Comparison of ENCODE assay signal across 12 mouse cellular contexts in the genomic region with DNA sequence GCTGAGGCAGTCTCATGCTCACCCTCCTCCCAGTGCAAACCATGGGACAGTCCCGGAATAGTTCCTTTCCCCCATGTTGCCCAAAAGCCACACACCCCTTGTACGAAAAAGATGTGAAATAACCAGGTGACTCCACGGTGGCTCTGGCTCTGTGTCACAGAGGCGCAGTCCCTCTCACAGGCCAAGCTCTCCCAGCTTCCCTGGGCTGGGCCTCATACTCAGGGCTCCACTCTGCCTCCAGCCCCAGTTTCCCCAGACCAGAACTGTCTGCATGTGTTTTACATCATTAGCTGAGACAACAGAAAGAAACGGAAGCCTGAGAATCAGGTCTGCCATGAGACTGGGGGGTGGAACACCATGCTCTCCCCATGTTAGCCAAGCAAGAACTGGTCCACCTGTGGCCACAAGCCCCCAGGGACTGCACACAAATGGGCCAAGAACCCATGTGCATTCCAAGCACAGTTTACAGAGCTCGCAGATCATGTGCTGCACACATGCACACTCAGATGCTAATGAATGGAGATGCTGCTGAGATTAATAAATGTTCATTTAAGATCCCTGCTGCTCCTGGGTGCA.
A peak's percentile ranks its signal among the peaks of the same experiment; 100 is the strongest.
DNase-seq lines count a peak whose midpoint lies in the region; ATAC-seq lines count a peak whose summit lies in the region.
"Had no signal": no experiment of that assay in that cellular context is flagged by ENCODE, and none has a peak within 500 bp of the region (broad histone marks: within the 10 kb centered on the region; RNA-seq: fewer than 3 reads in every experiment).

No protein-coding gene starts in this region.

- 0 out of 2 replicates have a peak overlapping the region, but pooled peaks have one; percentile 1 for H3K27ac ChIP-seq in intestine, embryonic 14.5 days (ENCODE audit: low read depth)
- H3K27ac ChIP-seq in intestine, embryonic 15.5 days, result no peak overlapping the region
- peak overlapping the region; percentile 58; the same call in 1 of the 2 replicates for H3K27ac ChIP-seq in embryonic facial prominence, embryonic 12.5 days
- peak overlapping the region; percentile 5; the same call in 1 of the 2 replicates for H3K27ac ChIP-seq in forebrain, embryonic 12.5 days
- no peak overlapping the region for H3K27ac ChIP-seq in limb, embryonic 11.5 days (replicated peaks; ENCODE audit: low read depth, low read length)
- H3K27ac ChIP-seq: liver, embryonic 12.5 days had no signal

- no peaks in the 10 kb centered on the region for H3K27me3 ChIP-seq in intestine, embryonic 14.5 days (replicated peaks; ENCODE audit: control insufficient read depth, insufficient read depth, low read length)
- no peaks in the 10 kb centered on the region for H3K27me3 ChIP-seq in intestine, embryonic 15.5 days (replicated peaks)
- no peaks in the 10 kb centered on the region for H3K27me3 ChIP-seq in embryonic facial prominence, embryonic 12.5 days
- H3K27me3 ChIP-seq in forebrain, embryonic 12.5 days, result no peaks in the 10 kb centered on the region
- H3K27me3 ChIP-seq in limb, embryonic 11.5 days (ENCODE audit: control insufficient read depth, insufficient read depth, low read length), result no peaks in the 10 kb centered on the region
- H3K27me3 ChIP-seq: liver, embryonic 12.5 days had no signal

- DNase-seq in intestine, embryonic 14.5 days (ENCODE audit: low spot score), result no peak
- no peak for DNase-seq in limb, embryonic 11.5 days (ENCODE audit: low spot score)
- DNase-seq in lung, postnatal 14 days, result no peak
- no peak for DNase-seq in Muller cell, postnatal 12 days (ENCODE audit: inconsistent ontology term)
- no peak for DNase-seq in adrenal gland, postnatal 4 days (ENCODE audit: low spot score in 2 of 2)
- DNase-seq: cerebellum, postnatal 36 days; kidney, adult 2 months; lung, postnatal 4 days had no signal

- ATAC-seq in intestine, embryonic 14.5 days (replicated peaks; ENCODE audit: low FRiP score, low TSS enrichment, low read depth), result no peak
- no peak for ATAC-seq in intestine, embryonic 15.5 days
- no peak for ATAC-seq in embryonic facial prominence, embryonic 12.5 days (ENCODE audit: insufficient number of reproducible peaks, insufficient read depth, low FRiP score, low TSS enrichment)
- ATAC-seq in forebrain, embryonic 12.5 days (ENCODE audit: low FRiP score), result no peak
- no peak for ATAC-seq in limb, embryonic 11.5 days (ENCODE audit: insufficient number of reproducible peaks, low FRiP score, low TSS enrichment, low read depth)

- no peak overlapping the region for H3K9ac ChIP-seq in intestine, embryonic 14.5 days (ENCODE audit: low read length)
- no peak overlapping the region for H3K9ac ChIP-seq in intestine, embryonic 15.5 days
- H3K9ac ChIP-seq in embryonic facial prominence, embryonic 12.5 days, result no peak overlapping the region
- no peak overlapping the region for H3K9ac ChIP-seq in forebrain, embryonic 12.5 days
- H3K9ac ChIP-seq in limb, embryonic 11.5 days (ENCODE audit: low read length), result peak overlapping the region; percentile 27; the same call in 1 of the 2 replicates
- H3K9ac ChIP-seq: liver, embryonic 12.5 days had no signal

- no peaks in the 10 kb centered on the region for H3K36me3 ChIP-seq in intestine, embryonic 14.5 days (ENCODE audit: control insufficient read depth, insufficient read depth, low read length)
- H3K36me3 ChIP-seq in intestine, embryonic 15.5 days, result peaks cover 3% of the 10 kb centered on the region; the same call in 1 of the 2 replicates
- peaks cover 8% of the 10 kb centered on the region; the same call in 1 of the 2 replicates for H3K36me3 ChIP-seq in embryonic facial prominence, embryonic 12.5 days
- H3K36me3 ChIP-seq in forebrain, embryonic 12.5 days (replicated peaks), result peaks cover 7% of the 10 kb centered on the region; the same call in 1 of the 2 replicates
- peaks cover 7% of the 10 kb centered on the region; the same call in 1 of the 2 replicates for H3K36me3 ChIP-seq in limb, embryonic 11.5 days (ENCODE audit: control insufficient read depth, insufficient read depth, low read length)

- H3K4me2 ChIP-seq in intestine, embryonic 14.5 days (ENCODE audit: low read length), result no peak overlapping the region
- H3K4me2 ChIP-seq in intestine, embryonic 15.5 days (replicated peaks), result no peak overlapping the region
- no peak overlapping the region for H3K4me2 ChIP-seq in embryonic facial prominence, embryonic 12.5 days (replicated peaks)
- H3K4me2 ChIP-seq in forebrain, embryonic 12.5 days, result no peak overlapping the region
- H3K4me2 ChIP-seq in limb, embryonic 11.5 days (ENCODE audit: low read depth, severe bottlenecking), result no peak overlapping the region
- H3K4me2 ChIP-seq: liver, embryonic 12.5 days had no signal

- H3K4me1 ChIP-seq in intestine, embryonic 14.5 days (replicated peaks; ENCODE audit: control insufficient read depth, insufficient read depth, low read length), result peaks cover 37% of the 10 kb centered on the region
- H3K4me1 ChIP-seq in intestine, embryonic 15.5 days (replicated peaks), result peaks cover 51% of the 10 kb centered on the region
- peaks cover 64% of the 10 kb centered on the region for H3K4me1 ChIP-seq in embryonic facial prominence, embryonic 12.5 days
- peaks cover 56% of the 10 kb centered on the region for H3K4me1 ChIP-seq in forebrain, embryonic 12.5 days
- peaks cover 48% of the 10 kb centered on the region for H3K4me1 ChIP-seq in limb, embryonic 11.5 days (ENCODE audit: control insufficient read depth, insufficient read depth, low read length)

- no peak overlapping the region for H3K4me3 ChIP-seq in intestine, embryonic 14.5 days (ENCODE audit: low read depth, low read length)
- H3K4me3 ChIP-seq in intestine, embryonic 15.5 days (replicated peaks), result no peak overlapping the region
- H3K4me3 ChIP-seq in embryonic facial prominence, embryonic 12.5 days, result no peak overlapping the region
- H3K4me3 ChIP-seq in forebrain, embryonic 12.5 days (replicated peaks), result no peak overlapping the region
- H3K4me3 ChIP-seq in limb, embryonic 11.5 days (ENCODE audit: low read depth, low read length), result no peak overlapping the region
- H3K4me3 ChIP-seq: liver, embryonic 12.5 days had no signal

- H3K9me3 ChIP-seq in intestine, embryonic 14.5 days (ENCODE audit: control insufficient read depth, low read length), result no peaks in the 10 kb centered on the region; the same call in 1 of the 2 replicates
- no peaks in the 10 kb centered on the region for H3K9me3 ChIP-seq in intestine, embryonic 15.5 days
- no peaks in the 10 kb centered on the region for H3K9me3 ChIP-seq in embryonic facial prominence, embryonic 12.5 days
- no peaks in the 10 kb centered on the region for H3K9me3 ChIP-seq in forebrain, embryonic 12.5 days
- no peaks in the 10 kb centered on the region for H3K9me3 ChIP-seq in limb, embryonic 11.5 days (ENCODE audit: control insufficient read depth, low read length)
- H3K9me3 ChIP-seq: liver, embryonic 12.5 days had no signal

- WGBS in intestine, embryonic 14.5 days, result 65% methylated on average over 6 of the region's 6 CpGs
- 69% methylated on average over 6 of the region's 6 CpGs for WGBS in intestine, embryonic 15.5 days
- WGBS in embryonic facial prominence, embryonic 12.5 days, result 49% methylated on average over 6 of the region's 6 CpGs
- WGBS in forebrain, embryonic 12.5 days, result 82% methylated on average over 6 of the region's 6 CpGs
- 69% methylated on average over 6 of the region's 6 CpGs for WGBS in limb, embryonic 11.5 days

Comparison
In these comparisons a context has a peak if more than half of its experiments do, and no peak if none do; other contexts are left out.
1. H3K27ac ChIP-seq: peak in intestine, embryonic 14.5 days (single experiment), embryonic facial prominence, embryonic 12.5 days (single experiment) and forebrain, embryonic 12.5 days (single experiment); none in intestine, embryonic 15.5 days (single experiment) and limb, embryonic 11.5 days (single experiment).